Mouse (Mus musculus): ENCODE results near the gene Akr1d1. TPM values are rescaled to one million over a fixed set of nuclear protein-coding genes. Genes with fewer than 3 reads are reported as not detected.

Akr1d1 gene
- polyA plus RNA-seq, 1 experiment = not detected

DNA sequence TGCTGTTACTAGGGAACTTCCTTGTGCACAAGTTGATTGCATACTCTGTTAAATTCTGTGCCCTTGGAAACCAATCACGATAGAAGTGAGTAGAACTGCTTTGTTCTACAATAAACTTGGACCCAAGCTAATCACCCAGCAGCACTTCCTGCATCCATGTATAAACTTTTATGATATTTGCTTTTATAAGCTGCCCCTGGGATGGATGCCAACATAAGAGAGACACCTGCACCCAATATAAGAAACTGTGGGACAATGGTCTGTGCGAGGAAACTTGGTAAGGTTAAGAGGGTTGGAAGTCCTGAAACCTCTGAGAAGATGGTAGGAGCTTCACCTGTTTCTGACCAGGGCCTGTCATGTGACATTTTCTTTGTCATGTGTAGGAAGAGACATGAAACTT lies 85.5 kb downstream of the Akr1d1 start:
- WGBS = 20% methylated on average over 2 of the region's 2 CpGs
- peaks cover 24% of the 10 kb centered on the region for H3K4me1 ChIP-seq (ENCODE audit: control insufficient read depth, insufficient read depth, insufficient read length, low read length)
- H3K27ac ChIP-seq (ENCODE audit: insufficient read depth, low read depth, low read length) = peak overlapping the region; percentile 54
- H3K4me3 ChIP-seq (ENCODE audit: low read depth, low read length) = no peak overlapping the region
- no peaks in the 10 kb centered on the region for H3K36me3 ChIP-seq (ENCODE audit: control insufficient read depth, insufficient read depth, low read length)
- no peak for TF ChIP-seq POLR2A (IDR thresholded peaks at IDR 0.05; ENCODE audit: low read depth, low read length)
- TF ChIP-seq CTCF (IDR thresholded peaks at IDR 0.05; ENCODE audit: extremely low read depth, insufficient read length, insufficient replicate concordance, low read depth, low read length) = no peak
- H3K27me3 ChIP-seq (ENCODE audit: control insufficient read depth, insufficient read depth, low read length) = no peaks in the 10 kb centered on the region

DNA sequence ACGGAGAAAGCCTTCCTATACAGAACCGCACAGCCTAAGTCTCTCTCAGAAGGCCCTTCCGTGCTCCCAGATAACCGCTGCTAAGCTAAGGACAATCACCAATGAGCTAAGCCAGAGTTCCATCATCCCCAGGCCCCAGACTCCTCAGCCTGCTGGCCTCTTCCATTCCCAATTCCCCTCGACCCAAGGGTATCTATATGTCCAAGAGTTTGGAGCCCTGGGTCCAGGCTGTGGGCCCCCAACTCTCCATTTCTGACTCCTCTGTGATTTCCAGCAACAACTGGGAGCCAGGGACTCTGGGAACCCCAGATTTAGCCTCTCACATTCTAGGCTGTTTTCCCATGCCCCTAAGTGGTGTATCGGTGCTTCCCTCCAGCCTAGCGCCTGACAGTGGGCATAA lies 86.2 kb downstream of the Akr1d1 start:
- Histone ChIP-seq H3K4me3 (ENCODE audit: low read depth, low read length) (no peak overlapping the region), H3K4me1 (ENCODE audit: control insufficient read depth, insufficient read depth, insufficient read length, low read length) (peaks cover 24% of the 10 kb centered on the region), H3K27me3 (ENCODE audit: control insufficient read depth, insufficient read depth, low read length) (no peaks in the 10 kb centered on the region), H3K36me3 (ENCODE audit: control insufficient read depth, insufficient read depth, low read length) (no peaks in the 10 kb centered on the region), H3K27ac (ENCODE audit: insufficient read depth, low read depth, low read length) (peak overlapping the region; percentile 54)
- TF ChIP-seq POLR2A (IDR thresholded peaks at IDR 0.05; ENCODE audit: low read depth, low read length) (no peak), CTCF (IDR thresholded peaks at IDR 0.05; ENCODE audit: extremely low read depth, insufficient read length, insufficient replicate concordance, low read depth, low read length) (no peak)
- WGBS = 95% methylated on average over 7 of the region's 7 CpGs

DNA sequence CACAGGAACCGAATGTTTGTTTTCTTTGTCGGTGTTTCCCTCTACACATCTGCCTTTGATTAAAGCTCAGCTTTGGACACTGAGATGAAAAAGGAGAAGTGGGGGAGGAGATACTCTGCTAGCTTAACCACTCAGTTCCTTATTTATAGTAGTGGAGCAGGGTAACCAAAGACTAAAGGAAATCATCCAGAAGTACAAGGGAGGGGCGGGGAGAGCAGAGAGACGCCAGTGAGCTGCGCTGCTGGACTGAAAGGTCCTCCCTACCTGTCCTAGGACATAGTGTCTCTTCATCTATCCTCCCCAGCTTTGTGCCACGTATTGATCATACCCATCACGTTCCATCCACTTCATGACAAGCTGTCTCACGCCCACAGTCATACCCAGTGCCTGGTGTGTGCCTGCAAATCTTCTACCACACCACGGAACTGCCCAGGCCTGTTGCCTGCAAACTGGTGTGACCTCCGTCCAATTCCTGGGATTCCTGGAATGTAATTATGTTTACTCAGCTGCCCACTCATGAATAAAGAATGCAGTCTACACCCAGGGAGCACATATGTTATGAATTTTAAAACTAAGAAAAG lies 87.5 kb downstream of the Akr1d1 start:
- TF ChIP-seq CTCF (IDR thresholded peaks at IDR 0.05; ENCODE audit: extremely low read depth, insufficient read length, insufficient replicate concordance, low read depth, low read length) (no peak), POLR2A (IDR thresholded peaks at IDR 0.05; ENCODE audit: low read depth, low read length) (no peak)
- Histone ChIP-seq H3K4me3 (ENCODE audit: low read depth, low read length) (no peak overlapping the region), H3K36me3 (ENCODE audit: control insufficient read depth, insufficient read depth, low read length) (no peaks in the 10 kb centered on the region), H3K27ac (ENCODE audit: insufficient read depth, low read depth, low read length) (peak overlapping the region; percentile 38; the same call in 1 of the 2 replicates), H3K27me3 (ENCODE audit: control insufficient read depth, insufficient read depth, low read length) (no peaks in the 10 kb centered on the region), H3K4me1 (ENCODE audit: control insufficient read depth, insufficient read depth, insufficient read length, low read length) (peaks cover 24% of the 10 kb centered on the region)
- 26% methylated on average over 10 of the region's 10 CpGs for WGBS

Other genes starting within 250 kb of the Akr1d1 start
- gene Dgki, start 230.0 kb upstream of the Akr1d1 start, polyA plus RNA-seq (2012; rRNA removed) = 0.13 and 0.20 TPM in 2 replicates
- gene Creb3l2, start 88.0 kb upstream of the Akr1d1 start, polyA plus RNA-seq (2012; rRNA removed) = 8.8 and 30.5 TPM in 2 replicates

Data from small intestine, adult 2 months (tissue).